8 mouse cellular contexts compared by ENCODE assay signal in the genomic region with DNA sequence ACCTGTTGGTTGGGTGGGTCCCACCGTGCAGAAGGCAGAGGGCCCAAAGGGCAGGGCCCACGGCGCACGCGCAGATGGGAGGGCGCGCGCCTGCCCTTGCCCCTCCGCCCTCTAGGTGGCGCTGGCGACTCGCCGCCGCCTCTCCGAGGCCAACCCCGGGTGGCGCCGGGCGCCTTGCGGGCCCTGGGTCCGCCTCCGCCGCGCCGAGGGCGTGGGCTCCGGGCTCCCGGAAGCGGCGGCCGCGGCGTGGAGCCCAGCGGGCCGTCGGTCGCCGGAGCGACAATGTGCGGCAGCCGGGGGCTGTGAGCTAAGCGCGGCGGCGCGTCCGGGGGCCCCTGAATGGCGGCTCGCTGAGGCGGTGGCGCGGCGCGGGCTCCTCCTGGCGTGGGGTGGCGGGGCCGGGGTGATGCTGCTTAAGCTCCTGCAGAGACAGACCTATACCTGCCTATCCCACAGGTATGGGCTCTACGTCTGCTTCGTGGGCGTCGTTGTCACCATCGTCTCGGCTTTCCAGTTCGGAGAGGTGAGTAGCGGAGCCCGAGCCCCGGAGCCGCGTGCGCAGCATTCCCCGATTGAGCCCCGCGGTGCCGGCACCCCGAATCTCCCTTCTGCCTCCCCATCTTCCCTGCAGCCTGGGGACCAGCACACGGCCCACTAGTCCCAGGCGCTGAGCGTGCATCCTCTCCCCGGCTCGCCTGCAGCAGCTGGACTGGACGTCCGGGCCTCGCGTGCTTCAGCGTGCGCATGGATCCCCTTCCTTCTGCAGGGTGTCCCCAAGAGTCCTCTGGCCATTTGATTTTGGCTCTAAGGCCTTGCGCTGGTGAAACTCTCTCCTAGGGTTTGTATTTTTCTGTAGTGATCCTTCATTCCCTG. TPM values are rescaled to one million over a fixed set of nuclear protein-coding genes. Genes with fewer than 3 reads are reported as not detected.
DNase-seq lines count a peak whose midpoint lies in the region; ATAC-seq lines count a peak whose summit lies in the region.

A gene (minus strand): TSS at position 68 of the 873 bp plus-strand sequence.
A gene (plus strand): TSS at position 120 of the 873 bp plus-strand sequence.

- peak within 1 kb of the TSS; percentile 52 for H3K4me2 ChIP-seq in intestine, embryonic 14.5 days (ENCODE audit: low read length)

- H3K36me3 ChIP-seq in intestine, embryonic 14.5 days (ENCODE audit: control insufficient read depth, insufficient read depth, low read length), result no peaks in the 10 kb centered on the region

- DNase-seq in adipocyte (ENCODE audit: low spot score), result peak; percentile 84
- peak; percentile 85 for DNase-seq in embryo, embryonic 10 days (ENCODE audit: low spot score)
- DNase-seq in gastrocnemius, postnatal 25 days, result peak; percentile 88
- DNase-seq in intestine, embryonic 14.5 days (ENCODE audit: low spot score), result peak; percentile 94
- peak; percentile 73 to 87 for DNase-seq in left cerebral cortex, postnatal 10 days (ENCODE audit: extremely low spot score in 1 of 2, low spot score in 2 of 2)
- peak; percentile 85 for DNase-seq in right cerebral cortex, postnatal 10 days (ENCODE audit: low spot score in 2 of 2)
- DNase-seq in urinary bladder, postnatal 14 days (ENCODE audit: low spot score), result peak; percentile 84

- H3K27me3 ChIP-seq in intestine, embryonic 14.5 days (replicated peaks; ENCODE audit: control insufficient read depth, insufficient read depth, low read length), result no peaks in the 10 kb centered on the region

- intact Hi-C loops in left cerebral cortex, postnatal 10 days (cut with DNase I), result loop anchor here (5.0 kb wide), 1 partner anchor 348 kb away; no protein-coding TSS in a partner anchor

- under 1% methylated on average over 71 of the region's 87 CpGs for WGBS in intestine, embryonic 14.5 days

- peak within 1 kb of the TSS; percentile 57 for H3K4me3 ChIP-seq in intestine, embryonic 14.5 days (ENCODE audit: low read depth, low read length)

- H3K9ac ChIP-seq in intestine, embryonic 14.5 days (ENCODE audit: low read length), result peak within 1 kb of the TSS; percentile 59

- ATAC-seq in intestine, embryonic 14.5 days (replicated peaks; ENCODE audit: low FRiP score, low TSS enrichment, low read depth), result peak; percentile 91
- ATAC-seq in megakaryocyte progenitor cell, adult 5-6 weeks (replicated peaks; ENCODE audit: poor library complexity), result peak; percentile 68

- H3K4me1 ChIP-seq in intestine, embryonic 14.5 days (replicated peaks; ENCODE audit: control insufficient read depth, insufficient read depth, low read length), result peaks cover 7% of the 10 kb centered on the region; the same call in 1 of the 2 replicates

- no peaks in the 10 kb centered on the region for H3K9me3 ChIP-seq in intestine, embryonic 14.5 days (ENCODE audit: control insufficient read depth, low read length)

- H3K27ac ChIP-seq in intestine, embryonic 14.5 days (ENCODE audit: low read depth), result no peak within 1 kb of the TSS; the same call in 1 of the 2 replicates

RNA-seq across cellular contexts. Expression of the first gene that starts in this region (rescaled TPM):
- total RNA-seq in gastrocnemius, postnatal 25 days (2021), result 1 to 10 TPM; 1.2 to 5.5 TPM
- polyA plus RNA-seq in intestine, embryonic 14.5 days (2014; fragmentation: Nextera tagmentation; extraction: Ambion mirVana), result 3.1 and 3.6 TPM in 2 replicates
- total RNA-seq in left cerebral cortex, postnatal 10 days (2021), result 1 to 10 TPM in 1 of 2 experiments, under 1 TPM in 1; 0.94 to 1.6 TPM
- total RNA-seq in megakaryocyte progenitor cell, adult 5-6 weeks (2015), result 38.5 and 45.3 TPM in 2 replicates
- 26.8 and 33.4 TPM in 2 replicates for total RNA-seq in megakaryocyte progenitor cell, adult 5-6 weeks (2017)

RNA-seq across cellular contexts. Expression of the second gene that starts in this region (rescaled TPM):
- total RNA-seq in gastrocnemius, postnatal 25 days (2021), result 10 to 100 TPM; 15.4 to 15.8 TPM
- polyA plus RNA-seq in intestine, embryonic 14.5 days (2014; fragmentation: Nextera tagmentation; extraction: Ambion mirVana), result 14.0 and 14.3 TPM in 2 replicates
- total RNA-seq in left cerebral cortex, postnatal 10 days (2021), result 100 to 1,000 TPM; 101 to 102 TPM
- total RNA-seq in megakaryocyte progenitor cell, adult 5-6 weeks (2015), result 117 and 142 TPM in 2 replicates
- 48.7 and 58.3 TPM in 2 replicates for total RNA-seq in megakaryocyte progenitor cell, adult 5-6 weeks (2017)

Comparison
In these comparisons a context has a peak if more than half of its experiments do, and no peak if none do; other contexts are left out.
1. RNA of the first gene that starts in this region (total RNA-seq): 26.8 to 45.3 TPM in megakaryocyte progenitor cell, adult 5-6 weeks; 1.2 to 5.5 TPM in gastrocnemius, postnatal 25 days and 0.94 to 1.6 TPM in left cerebral cortex, postnatal 10 days; every median in the first group is over 4 times any median in the second.
2. Peak in every context shown above with its lines, with median percentiles within 50 percentile points of each other: DNase-seq.